Mouse (Mus musculus) lung, embryonic 14.5 days (tissue): Measurements from ENCODE around the gene Rnf20. TPM values are rescaled to one million over a fixed set of nuclear protein-coding genes. Genes with fewer than 3 reads are reported as not detected.
"Not testable (repeated sequence)": the region's sequence is repeated elsewhere in the genome, so short reads cannot be mapped to it uniquely, and the experiment has no call there.

ENCODE experiments used
- ATAC-seq: fragments of 200-750 bp; cut with Nextera tagmentation; 2 replicates; pipeline ENCODE4 v1.8.0; 2017; ENCODE audit warnings: mild to moderate bottlenecking, moderate TSS enrichment, moderate library complexity; ENCODE audit not compliant: insufficient read depth
- DNase-seq: peaks from one replicate; pipeline ENCODE4 v3.0.0-alpha.2; 2015
- H3K27ac ChIP-seq: fragments of 300-500 bp; sonication (generic); 2 replicates; pipeline ENCODE4 v1.5.1; 2014; ENCODE audit warnings: low read depth, mild to moderate bottlenecking, moderate library complexity
- H3K27me3 ChIP-seq: fragments of 300-500 bp; sonication (generic); 2 replicates; pipeline ENCODE4 v1.6.1; 2014; ENCODE audit warnings: low read length, control low read depth; ENCODE audit not compliant: insufficient read depth
- H3K36me3 ChIP-seq: fragments of 300-500 bp; sonication (generic); 2 replicates; pipeline ENCODE4 v1.6.1; 2014; ENCODE audit warnings: control low read depth; ENCODE audit not compliant: insufficient read depth
- H3K4me1 ChIP-seq: fragments of 300-500 bp; sonication (generic); 2 replicates; pipeline ENCODE4 v1.6.1; 2014; ENCODE audit warnings: antibody characterized with exemption, control low read depth; ENCODE audit not compliant: insufficient read depth
- H3K4me2 ChIP-seq: fragments of 300-500 bp; sonication (generic); 2 replicates; pipeline ENCODE4 v1.6.1; 2014; ENCODE audit warnings: mild to moderate bottlenecking
- H3K4me3 ChIP-seq: fragments of 300-500 bp; sonication (generic); 2 replicates; pipeline ENCODE4 v1.5.1; 2014; ENCODE audit warnings: low read depth, low read length
- H3K9ac ChIP-seq: fragments of 300-500 bp; sonication (generic); 2 replicates; pipeline ENCODE4 v1.6.1; 2014
- H3K9me3 ChIP-seq: fragments of 300-500 bp; sonication (generic); 2 replicates; pipeline ENCODE4 v1.6.1; 2016; ENCODE audit warnings: low read depth, low read length, control low read depth
- CTCF ChIP-seq: IDR thresholded peaks from 2 replicates; pipeline ENCODE4 v1.5.1; 2016; ENCODE audit warnings: antibody characterized with exemption, low read depth
- WGBS: fragments of 180-500 bp; shearing (Covaris S2); extraction: QIAGEN DNeasy Blood & Tissue Kit; methylation state at CpG from one replicate; pipeline ENCODE4 v1.1.7; 2014; 5-methylcytosine and 5-hydroxymethylcytosine counted together
- polyA plus RNA-seq: library from polyadenylated mRNA; unstranded; fragments of >200 nt; fragmentation: Nextera tagmentation; extraction: Ambion mirVana; gene quantifications from 2 replicates; pipeline ENCODE4 v1.2.1, GENCODE M21; 2014

Rnf20 gene
- polyA plus RNA-seq, 1 experiment from 2014 or later: 59.6 TPM

GRCm38 (mm10) chr4:49622272-49622671 is 9.5 kb upstream of the Rnf20 start:
- no peaks in the 10 kb centered on the region for H3K36me3 ChIP-seq
- DNase-seq (peak; percentile 78), ATAC-seq (peak; percentile 78)
- no peak for TF ChIP-seq CTCF
- no peaks in the 10 kb centered on the region for H3K4me1 ChIP-seq
- no peak overlapping the region for H3K4me2 ChIP-seq
- H3K9ac ChIP-seq: no peak overlapping the region
- H3K27me3 ChIP-seq: no peaks in the 10 kb centered on the region
- no peak overlapping the region for H3K27ac ChIP-seq
- H3K4me3 ChIP-seq: no peak overlapping the region
- H3K9me3 ChIP-seq: no peaks in the 10 kb centered on the region
- WGBS: 44% methylated on average over 2 of the region's 2 CpGs

- no peak overlapping the region for H3K4me3 ChIP-seq
- 77% methylated on average over 4 of the region's 4 CpGs for WGBS
- H3K4me1 ChIP-seq: no peaks in the 10 kb centered on the region
- no peak overlapping the region for H3K9ac ChIP-seq
- H3K27ac ChIP-seq: no peak overlapping the region
- H3K9me3 ChIP-seq: no peaks in the 10 kb centered on the region
- H3K36me3 ChIP-seq: no peaks in the 10 kb centered on the region
- no peak for DNase-seq
- no peak for TF ChIP-seq CTCF
- H3K27me3 ChIP-seq: no peaks in the 10 kb centered on the region
- H3K4me2 ChIP-seq: no peak overlapping the region
- ATAC-seq: no peak
Measured at GRCm38 (mm10) chr4:49623916-49624315, 7.9 kb upstream of the Rnf20 start.

GRCm38 (mm10) chr4:49624969-49625368 is 6.8 kb upstream of the Rnf20 start:
- not testable (repeated sequence) for H3K4me2 ChIP-seq, H3K9me3 ChIP-seq, H3K27ac ChIP-seq, ATAC-seq, H3K4me3 ChIP-seq, H3K36me3 ChIP-seq, H3K27me3 ChIP-seq, DNase-seq, H3K4me1 ChIP-seq, H3K9ac ChIP-seq
- 75% methylated on average over 4 of the region's 4 CpGs for WGBS

- peak; percentile 86 for TF ChIP-seq CTCF
- Histone ChIP-seq H3K9ac (no peak overlapping the region), H3K4me2 (no peak overlapping the region), H3K27me3 (no peaks in the 10 kb centered on the region), H3K27ac (no peak overlapping the region), H3K36me3 (no peaks in the 10 kb centered on the region), H3K4me3 (no peak overlapping the region), H3K9me3 (no peaks in the 10 kb centered on the region), H3K4me1 (no peaks in the 10 kb centered on the region)
- ATAC-seq (no peak), DNase-seq (peak; percentile 93)
- WGBS: 2% methylated on average over 3 of the region's 3 CpGs
Measured at GRCm38 (mm10) chr4:49626973-49627372, 4.8 kb upstream of the Rnf20 start.

- Histone ChIP-seq H3K27ac (no peak overlapping the region), H3K36me3 (0 out of 2 replicates have a peak, but pooled peaks cover under 1% of the 10 kb centered on the region), H3K4me2 (no peak overlapping the region), H3K9me3 (no peaks in the 10 kb centered on the region), H3K4me3 (no peak overlapping the region), H3K9ac (no peak overlapping the region), H3K4me1 (no peaks in the 10 kb centered on the region), H3K27me3 (no peaks in the 10 kb centered on the region)
- DNase-seq (no peak), ATAC-seq (no peak)
- TF ChIP-seq CTCF: no peak
- whole genome bisulfite sequencing: 79% methylated on average over 5 of the region's 5 CpGs
Measured at GRCm38 (mm10) chr4:49628941-49629340, 2.9 kb upstream of the Rnf20 start.

- Histone ChIP-seq H3K4me2 (peak overlapping the region; percentile 84), H3K9me3 (no peaks in the 10 kb centered on the region), H3K27ac (peak overlapping the region; percentile 94), H3K27me3 (no peaks in the 10 kb centered on the region), H3K4me1 (no peaks in the 10 kb centered on the region), H3K36me3 (peaks cover 31% of the 10 kb centered on the region), H3K4me3 (peak overlapping the region; percentile 79), H3K9ac (peak overlapping the region; percentile 92)
- TF ChIP-seq CTCF: no peak
- peak; percentile 77; the same call in 1 of the 2 replicates for ATAC-seq
- DNase-seq: no peak
- under 1% methylated on average over 30 of the region's 30 CpGs for WGBS
Measured at GRCm38 (mm10) chr4:49632139-49632481, 304 bp downstream of the Rnf20 start.

- no peaks in the 10 kb centered on the region for H3K27me3 ChIP-seq
- H3K4me3 ChIP-seq: no peak overlapping the region
- no peak overlapping the region for H3K27ac ChIP-seq
- peaks cover 74% of the 10 kb centered on the region for H3K36me3 ChIP-seq
- no peak overlapping the region for H3K4me2 ChIP-seq
- no peak overlapping the region for H3K9ac ChIP-seq
- WGBS: 87% methylated on average over 11 of the region's 11 CpGs
- no peak for ATAC-seq
- no peaks in the 10 kb centered on the region for H3K4me1 ChIP-seq
- DNase-seq: no peak
- no peaks in the 10 kb centered on the region for H3K9me3 ChIP-seq
- no peak for TF ChIP-seq CTCF
Measured at GRCm38 (mm10) chr4:49637821-49638220, 6.0 kb downstream of the Rnf20 start.

- Histone ChIP-seq H3K9me3 (no peaks in the 10 kb centered on the region), H3K27me3 (no peaks in the 10 kb centered on the region), H3K9ac (no peak overlapping the region), H3K36me3 (peaks cover 82% of the 10 kb centered on the region), H3K4me2 (no peak overlapping the region), H3K4me1 (no peaks in the 10 kb centered on the region), H3K27ac (no peak overlapping the region), H3K4me3 (no peak overlapping the region)
- WGBS: 56% methylated on average over 2 of the region's 2 CpGs
- no peak for ATAC-seq
- no peak for DNase-seq
- TF ChIP-seq CTCF: 0 out of 2 replicates have a peak, but pooled peaks have one; percentile 2
Measured at GRCm38 (mm10) chr4:49639913-49640312, 8.1 kb downstream of the Rnf20 start.
